Mouse (Mus musculus): ENCODE data around the gene Lrmda. TPM values are rescaled to one million over a fixed set of nuclear protein-coding genes. Genes with fewer than 3 reads are reported as not detected.

Lrmda gene
- polyA plus RNA-seq, 1 experiment: 0.51 TPM

DNA sequence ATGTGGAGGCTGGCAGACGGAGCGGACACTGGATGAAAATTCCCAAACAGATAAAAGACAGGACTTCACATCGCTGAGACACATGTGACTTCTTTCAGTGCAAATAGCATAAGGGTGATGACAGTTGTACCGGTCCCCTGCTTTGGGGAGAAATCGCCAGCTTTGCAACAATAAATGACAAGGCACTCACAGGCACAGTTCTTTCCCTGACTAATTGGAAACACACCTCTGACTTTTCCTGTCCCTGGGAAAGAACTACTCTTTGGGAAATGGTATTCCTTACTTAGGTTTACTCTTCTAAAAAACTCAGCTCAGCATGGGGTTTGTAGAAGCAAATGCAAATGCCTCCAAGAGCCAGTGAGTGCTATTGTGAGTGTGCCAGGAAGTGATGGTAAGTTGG is 702.3 kb downstream of the Lrmda start:
- WGBS: 89% methylated on average over 5 of the region's 5 CpGs
- no peaks in the 10 kb centered on the region for H3K36me3 ChIP-seq (ENCODE audit: control insufficient read depth, insufficient read depth, low read length)
- TF ChIP-seq POLR2A (IDR thresholded peaks at IDR 0.05; ENCODE audit: control insufficient read depth, extremely low read depth, insufficient read depth, low read length, poor library complexity): no peak
- no peak for TF ChIP-seq CTCF (IDR thresholded peaks at IDR 0.05; ENCODE audit: borderline replicate concordance, control insufficient read depth, extremely low read depth, insufficient read depth, low read length, poor library complexity)
- no peak overlapping the region for H3K4me3 ChIP-seq (ENCODE audit: control insufficient read depth, insufficient read depth, low read length)
- H3K4me1 ChIP-seq (replicated peaks; ENCODE audit: control insufficient read depth, insufficient read depth, low read length): no peaks in the 10 kb centered on the region
- H3K27ac ChIP-seq (ENCODE audit: control insufficient read depth, insufficient read depth, low read length): no peak overlapping the region
- DNase-seq: no peak
- H3K27me3 ChIP-seq (ENCODE audit: control insufficient read depth, insufficient read depth, low read length): no peaks in the 10 kb centered on the region

DNA sequence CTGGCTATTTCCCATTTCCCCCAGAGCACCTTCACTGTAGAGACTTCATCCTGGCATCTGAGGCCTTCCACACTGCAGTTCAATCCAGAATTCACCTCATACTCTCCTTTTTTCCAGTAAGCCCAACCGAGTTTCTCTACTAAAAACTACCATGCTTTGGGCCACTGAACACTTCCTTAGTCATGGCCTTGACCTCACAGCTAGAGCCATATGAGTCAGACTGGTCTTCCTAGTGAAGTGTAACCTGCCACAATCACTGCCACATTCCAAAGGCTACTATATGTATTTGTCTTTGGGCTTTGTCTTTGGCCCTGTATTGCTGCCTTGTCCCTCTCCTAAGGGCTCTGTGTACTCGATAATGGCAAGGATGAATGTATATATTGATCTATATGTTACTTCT is 708.0 kb downstream of the Lrmda start:
- TF ChIP-seq CTCF (IDR thresholded peaks at IDR 0.05; ENCODE audit: borderline replicate concordance, control insufficient read depth, extremely low read depth, insufficient read depth, low read length, poor library complexity) (no peak), POLR2A (IDR thresholded peaks at IDR 0.05; ENCODE audit: control insufficient read depth, extremely low read depth, insufficient read depth, low read length, poor library complexity) (no peak)
- H3K36me3 ChIP-seq (ENCODE audit: control insufficient read depth, insufficient read depth, low read length): no peaks in the 10 kb centered on the region
- H3K4me3 ChIP-seq (ENCODE audit: control insufficient read depth, insufficient read depth, low read length): no peak overlapping the region
- H3K27me3 ChIP-seq (ENCODE audit: control insufficient read depth, insufficient read depth, low read length): no peaks in the 10 kb centered on the region
- no peak for DNase-seq
- H3K4me1 ChIP-seq (replicated peaks; ENCODE audit: control insufficient read depth, insufficient read depth, low read length): no peaks in the 10 kb centered on the region
- WGBS: 87% methylated on average over 2 of the region's 2 CpGs
- H3K27ac ChIP-seq (ENCODE audit: control insufficient read depth, insufficient read depth, low read length): no peak overlapping the region

DNA sequence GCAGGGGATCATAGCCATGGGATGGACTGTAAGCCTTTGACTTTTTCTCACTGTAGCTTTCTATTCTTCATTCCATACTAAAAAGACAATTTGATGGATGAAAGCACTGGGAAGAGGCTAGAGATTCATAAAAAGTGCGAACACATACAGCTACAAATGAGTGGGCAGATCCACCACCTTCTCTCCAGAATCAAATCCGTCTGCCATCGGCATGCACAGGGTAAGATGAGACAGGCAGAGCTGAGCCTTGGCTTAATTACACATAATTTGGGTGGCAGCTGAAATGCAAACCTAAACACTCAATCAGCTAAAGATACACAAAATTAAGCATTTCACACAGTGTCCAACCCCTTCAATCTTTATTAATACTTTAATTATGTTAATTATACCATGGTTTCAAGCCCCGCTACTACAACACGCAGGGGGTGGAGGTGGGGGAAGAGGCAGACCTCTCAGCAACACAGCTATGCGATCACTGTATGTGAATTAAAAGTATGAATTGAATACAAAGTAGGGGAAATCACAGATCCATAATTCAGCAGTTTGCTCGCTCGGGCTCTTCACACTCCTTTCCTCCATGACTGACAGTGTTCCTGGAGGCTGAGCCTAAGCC is 709.2 kb downstream of the Lrmda start:
- Histone ChIP-seq H3K27me3 (ENCODE audit: control insufficient read depth, insufficient read depth, low read length) (no peaks in the 10 kb centered on the region), H3K4me1 (replicated peaks; ENCODE audit: control insufficient read depth, insufficient read depth, low read length) (no peaks in the 10 kb centered on the region), H3K27ac (ENCODE audit: control insufficient read depth, insufficient read depth, low read length) (no peak overlapping the region), H3K36me3 (ENCODE audit: control insufficient read depth, insufficient read depth, low read length) (no peaks in the 10 kb centered on the region), H3K4me3 (ENCODE audit: control insufficient read depth, insufficient read depth, low read length) (no peak overlapping the region)
- DNase-seq: no peak
- no peak for TF ChIP-seq CTCF (IDR thresholded peaks at IDR 0.05; ENCODE audit: borderline replicate concordance, control insufficient read depth, extremely low read depth, insufficient read depth, low read length, poor library complexity)
- no peak for TF ChIP-seq POLR2A (IDR thresholded peaks at IDR 0.05; ENCODE audit: control insufficient read depth, extremely low read depth, insufficient read depth, low read length, poor library complexity)
- 97% methylated on average over 8 of the region's 8 CpGs for WGBS

DNA sequence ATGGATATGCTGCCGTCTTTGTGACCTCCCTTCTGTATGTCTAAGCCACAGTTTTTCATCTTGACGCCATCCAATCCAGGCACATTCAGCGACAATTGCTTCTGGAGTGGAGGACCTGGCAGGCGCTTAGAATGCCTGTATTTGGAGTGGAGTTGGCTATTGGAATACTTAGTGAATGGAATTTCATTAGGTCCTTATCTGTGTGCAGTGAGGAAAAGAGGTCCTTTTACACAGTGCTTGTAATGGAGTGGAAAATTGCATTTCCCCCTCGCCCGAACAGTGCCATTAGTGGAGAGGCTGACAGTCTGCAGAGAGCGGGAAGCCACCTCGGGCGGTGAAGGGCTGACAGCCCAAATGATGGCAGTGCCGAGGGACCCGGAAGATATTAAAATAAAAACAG is 719.1 kb downstream of the Lrmda start:
- Histone ChIP-seq H3K27ac (ENCODE audit: control insufficient read depth, insufficient read depth, low read length) (no peak overlapping the region), H3K4me3 (ENCODE audit: control insufficient read depth, insufficient read depth, low read length) (no peak overlapping the region), H3K4me1 (replicated peaks; ENCODE audit: control insufficient read depth, insufficient read depth, low read length) (no peaks in the 10 kb centered on the region), H3K27me3 (ENCODE audit: control insufficient read depth, insufficient read depth, low read length) (no peaks in the 10 kb centered on the region), H3K36me3 (ENCODE audit: control insufficient read depth, insufficient read depth, low read length) (no peaks in the 10 kb centered on the region)
- no peak for TF ChIP-seq CTCF (IDR thresholded peaks at IDR 0.05; ENCODE audit: borderline replicate concordance, control insufficient read depth, extremely low read depth, insufficient read depth, low read length, poor library complexity)
- no peak for TF ChIP-seq POLR2A (IDR thresholded peaks at IDR 0.05; ENCODE audit: control insufficient read depth, extremely low read depth, insufficient read depth, low read length, poor library complexity)
- WGBS: 97% methylated on average over 11 of the region's 11 CpGs
- no peak for DNase-seq

DNA sequence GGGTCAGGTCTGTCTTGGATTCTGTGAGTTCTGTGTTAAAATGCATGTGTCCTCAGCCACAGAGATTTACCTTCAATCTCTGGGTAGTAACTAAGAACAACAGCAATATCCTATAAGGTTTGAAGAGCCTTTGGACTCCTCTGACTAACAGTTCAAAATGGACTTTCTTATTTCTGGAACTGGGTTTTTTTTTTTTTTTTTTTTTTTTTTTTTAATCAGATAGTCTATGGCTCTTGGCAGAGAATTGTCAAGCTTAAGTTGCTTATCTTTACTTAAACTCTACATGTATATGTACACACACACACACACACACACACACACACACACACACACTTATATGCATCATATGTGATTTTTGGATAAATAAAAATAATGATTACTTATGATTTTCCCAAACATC is 723.0 kb downstream of the Lrmda start:
- Histone ChIP-seq H3K4me3 (ENCODE audit: control insufficient read depth, insufficient read depth, low read length) (no peak overlapping the region), H3K4me1 (replicated peaks; ENCODE audit: control insufficient read depth, insufficient read depth, low read length) (no peaks in the 10 kb centered on the region), H3K36me3 (ENCODE audit: control insufficient read depth, insufficient read depth, low read length) (no peaks in the 10 kb centered on the region), H3K27me3 (ENCODE audit: control insufficient read depth, insufficient read depth, low read length) (no peaks in the 10 kb centered on the region), H3K27ac (ENCODE audit: control insufficient read depth, insufficient read depth, low read length) (no peak overlapping the region)
- DNase-seq: no peak
- TF ChIP-seq CTCF (IDR thresholded peaks at IDR 0.05; ENCODE audit: borderline replicate concordance, control insufficient read depth, extremely low read depth, insufficient read depth, low read length, poor library complexity) (no peak), POLR2A (IDR thresholded peaks at IDR 0.05; ENCODE audit: control insufficient read depth, extremely low read depth, insufficient read depth, low read length, poor library complexity) (no peak)

DNA sequence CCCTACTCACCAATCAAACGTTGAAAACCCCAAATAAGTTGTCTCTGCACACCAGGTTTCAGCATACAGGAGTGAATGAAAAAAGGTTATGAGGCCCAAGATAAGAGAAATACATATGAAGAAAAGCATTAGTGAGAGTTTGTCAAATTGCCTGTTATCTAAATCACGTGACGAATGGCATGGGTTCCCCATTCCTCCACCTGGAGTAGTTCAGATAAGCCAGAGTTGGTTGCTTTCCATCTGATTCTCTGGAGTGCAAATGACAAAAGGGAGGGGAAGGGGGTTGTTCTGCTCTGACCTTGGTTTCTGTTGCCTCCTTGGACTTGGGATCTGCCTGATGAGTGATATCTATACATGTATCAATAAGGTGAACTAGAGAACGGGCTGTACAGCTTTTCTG is 723.8 kb downstream of the Lrmda start:
- Histone ChIP-seq H3K36me3 (ENCODE audit: control insufficient read depth, insufficient read depth, low read length) (no peaks in the 10 kb centered on the region), H3K27ac (ENCODE audit: control insufficient read depth, insufficient read depth, low read length) (no peak overlapping the region), H3K4me1 (replicated peaks; ENCODE audit: control insufficient read depth, insufficient read depth, low read length) (no peaks in the 10 kb centered on the region), H3K27me3 (ENCODE audit: control insufficient read depth, insufficient read depth, low read length) (no peaks in the 10 kb centered on the region), H3K4me3 (ENCODE audit: control insufficient read depth, insufficient read depth, low read length) (no peak overlapping the region)
- TF ChIP-seq CTCF (IDR thresholded peaks at IDR 0.05; ENCODE audit: borderline replicate concordance, control insufficient read depth, extremely low read depth, insufficient read depth, low read length, poor library complexity): no peak
- TF ChIP-seq POLR2A (IDR thresholded peaks at IDR 0.05; ENCODE audit: control insufficient read depth, extremely low read depth, insufficient read depth, low read length, poor library complexity): no peak
- DNase-seq: no peak
- 82% methylated on average over 4 of the region's 4 CpGs for WGBS

DNA sequence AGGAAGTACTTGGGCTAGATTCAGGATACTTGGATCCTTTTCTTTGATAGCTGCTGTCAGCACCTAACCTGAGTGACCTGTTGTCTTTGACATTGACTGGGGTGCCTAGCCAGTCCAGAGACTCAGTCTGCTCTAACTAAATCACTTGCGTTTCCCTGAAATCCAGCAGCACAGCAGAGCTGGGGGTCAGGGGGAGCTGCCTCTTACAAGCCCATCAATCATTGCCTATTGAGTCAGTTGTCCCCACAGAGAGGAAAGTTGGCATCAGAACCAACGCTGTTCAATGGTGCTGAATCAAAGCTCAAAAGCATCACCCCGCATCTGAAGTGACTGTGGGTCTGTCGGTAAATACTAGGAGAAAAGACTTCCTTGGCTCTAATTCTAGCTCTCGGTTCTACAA is 725.2 kb downstream of the Lrmda start:
- DNase-seq: no peak
- H3K27me3 ChIP-seq (ENCODE audit: control insufficient read depth, insufficient read depth, low read length): no peaks in the 10 kb centered on the region
- WGBS: 88% methylated on average over 5 of the region's 5 CpGs
- H3K4me3 ChIP-seq (ENCODE audit: control insufficient read depth, insufficient read depth, low read length): no peak overlapping the region
- H3K27ac ChIP-seq (ENCODE audit: control insufficient read depth, insufficient read depth, low read length): no peak overlapping the region
- no peaks in the 10 kb centered on the region for H3K36me3 ChIP-seq (ENCODE audit: control insufficient read depth, insufficient read depth, low read length)
- no peak for TF ChIP-seq POLR2A (IDR thresholded peaks at IDR 0.05; ENCODE audit: control insufficient read depth, extremely low read depth, insufficient read depth, low read length, poor library complexity)
- no peak for TF ChIP-seq CTCF (IDR thresholded peaks at IDR 0.05; ENCODE audit: borderline replicate concordance, control insufficient read depth, extremely low read depth, insufficient read depth, low read length, poor library complexity)
- H3K4me1 ChIP-seq (replicated peaks; ENCODE audit: control insufficient read depth, insufficient read depth, low read length): no peaks in the 10 kb centered on the region
